Mouse (Mus musculus): ENCODE data around the gene Casq2. TPM values are rescaled to one million over a fixed set of nuclear protein-coding genes. Genes with fewer than 3 reads are reported as not detected.

Gene Casq2
- polyA plus RNA-seq, 1 experiment from 2014 or later, result 11.3 TPM

GRCm38 (mm10) chr3:102167555-102168210 is 81.5 kb downstream of the Casq2 start:
- ATAC-seq (ENCODE audit: insufficient number of reproducible peaks, insufficient read depth, low FRiP score, low TSS enrichment), result no peak
- Histone ChIP-seq H3K36me3 (peaks cover 16% of the 10 kb centered on the region), H3K27me3 (no peaks in the 10 kb centered on the region), H3K4me2 (replicated peaks) (no peak overlapping the region), H3K4me3 (no peak overlapping the region), H3K4me1 (peaks cover 24% of the 10 kb centered on the region), H3K9ac (no peak overlapping the region), H3K9me3 (no peaks in the 10 kb centered on the region), H3K27ac (no peak overlapping the region)
- 14% methylated on average over 10 of the region's 10 CpGs for WGBS

GRCm38 (mm10) chr3:102169197-102169905 is 83.1 kb downstream of the Casq2 start:
- no peak overlapping the region for H3K9ac ChIP-seq
- WGBS, result 70% methylated on average over 13 of the region's 13 CpGs
- no peaks in the 10 kb centered on the region for H3K27me3 ChIP-seq
- no peak overlapping the region for H3K4me2 ChIP-seq (replicated peaks)
- H3K36me3 ChIP-seq, result 0 out of 2 replicates have a peak, but pooled peaks cover 6% of the 10 kb centered on the region
- H3K4me3 ChIP-seq, result no peak overlapping the region
- peaks cover 24% of the 10 kb centered on the region for H3K4me1 ChIP-seq
- 0 out of 2 replicates have a peak overlapping the region, but pooled peaks have one; percentile 4 for H3K27ac ChIP-seq
- ATAC-seq (ENCODE audit: insufficient number of reproducible peaks, insufficient read depth, low FRiP score, low TSS enrichment), result no peak; the same call in 1 of the 2 replicates
- H3K9me3 ChIP-seq, result no peaks in the 10 kb centered on the region

GRCm38 (mm10) chr3:102174118-102174865 is 88.1 kb downstream of the Casq2 start:
- ATAC-seq (ENCODE audit: insufficient number of reproducible peaks, insufficient read depth, low FRiP score, low TSS enrichment), result no peak
- Histone ChIP-seq H3K4me3 (no peak overlapping the region), H3K36me3 (no peaks in the 10 kb centered on the region)

GRCm38 (mm10) chr3:102175701-102176100 is 89.5 kb downstream of the Casq2 start:
- H3K4me2 ChIP-seq (replicated peaks), result no peak overlapping the region
- 83% methylated on average over 17 of the region's 18 CpGs for WGBS
- peak overlapping the region; percentile 7; the same call in 1 of the 2 replicates for H3K27ac ChIP-seq
- peaks cover 5% of the 10 kb centered on the region; the same call in 1 of the 2 replicates for H3K4me1 ChIP-seq
- ATAC-seq (ENCODE audit: insufficient number of reproducible peaks, insufficient read depth, low FRiP score, low TSS enrichment), result no peak
- no peaks in the 10 kb centered on the region for H3K9me3 ChIP-seq
- H3K4me3 ChIP-seq, result no peak overlapping the region
- no peak overlapping the region for H3K9ac ChIP-seq
- no peaks in the 10 kb centered on the region for H3K36me3 ChIP-seq
- H3K27me3 ChIP-seq, result no peaks in the 10 kb centered on the region

More at GRCm38 (mm10) chr3:102174118-102174865, 88.1 kb downstream of the Casq2 start:
- H3K27ac ChIP-seq, result no peak overlapping the region
- no peaks in the 10 kb centered on the region for H3K27me3 ChIP-seq
- H3K9ac ChIP-seq, result no peak overlapping the region
- no peak overlapping the region for H3K4me2 ChIP-seq (replicated peaks)
- peaks cover 12% of the 10 kb centered on the region for H3K4me1 ChIP-seq
- no peaks in the 10 kb centered on the region for H3K9me3 ChIP-seq
- WGBS, result 78% methylated on average over 8 of the region's 8 CpGs

DNA sequence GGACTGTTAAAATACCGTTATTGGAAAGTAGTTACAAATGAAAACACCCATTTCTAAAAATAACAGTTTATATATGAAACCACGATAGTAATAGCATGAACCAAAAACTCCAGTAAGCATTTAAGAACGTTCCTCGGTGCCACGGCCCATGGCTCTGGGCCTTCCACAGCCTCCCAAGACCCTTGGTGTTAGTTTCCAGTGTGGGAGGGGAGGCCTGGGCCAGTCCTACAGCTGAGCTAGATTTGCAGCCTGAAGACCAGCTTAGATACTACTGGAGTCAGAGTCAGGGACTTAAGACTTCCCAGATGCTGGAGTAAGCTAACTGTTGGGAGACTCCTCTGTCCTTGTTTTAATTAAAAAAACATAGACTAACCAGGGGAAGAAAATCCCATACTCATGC is 89.9 kb downstream of the Casq2 start:
- H3K4me1 ChIP-seq, result peaks cover 5% of the 10 kb centered on the region; the same call in 1 of the 2 replicates
- ATAC-seq (ENCODE audit: insufficient number of reproducible peaks, insufficient read depth, low FRiP score, low TSS enrichment), result no peak
- no peak overlapping the region for H3K9ac ChIP-seq
- no peaks in the 10 kb centered on the region for H3K9me3 ChIP-seq
- 59% methylated on average over 5 of the region's 5 CpGs for WGBS
- no peaks in the 10 kb centered on the region for H3K27me3 ChIP-seq
- H3K4me2 ChIP-seq (replicated peaks), result no peak overlapping the region
- H3K36me3 ChIP-seq, result no peaks in the 10 kb centered on the region
- H3K27ac ChIP-seq, result peak overlapping the region; percentile 25; the same call in 1 of the 2 replicates
- no peak overlapping the region for H3K4me3 ChIP-seq

DNA sequence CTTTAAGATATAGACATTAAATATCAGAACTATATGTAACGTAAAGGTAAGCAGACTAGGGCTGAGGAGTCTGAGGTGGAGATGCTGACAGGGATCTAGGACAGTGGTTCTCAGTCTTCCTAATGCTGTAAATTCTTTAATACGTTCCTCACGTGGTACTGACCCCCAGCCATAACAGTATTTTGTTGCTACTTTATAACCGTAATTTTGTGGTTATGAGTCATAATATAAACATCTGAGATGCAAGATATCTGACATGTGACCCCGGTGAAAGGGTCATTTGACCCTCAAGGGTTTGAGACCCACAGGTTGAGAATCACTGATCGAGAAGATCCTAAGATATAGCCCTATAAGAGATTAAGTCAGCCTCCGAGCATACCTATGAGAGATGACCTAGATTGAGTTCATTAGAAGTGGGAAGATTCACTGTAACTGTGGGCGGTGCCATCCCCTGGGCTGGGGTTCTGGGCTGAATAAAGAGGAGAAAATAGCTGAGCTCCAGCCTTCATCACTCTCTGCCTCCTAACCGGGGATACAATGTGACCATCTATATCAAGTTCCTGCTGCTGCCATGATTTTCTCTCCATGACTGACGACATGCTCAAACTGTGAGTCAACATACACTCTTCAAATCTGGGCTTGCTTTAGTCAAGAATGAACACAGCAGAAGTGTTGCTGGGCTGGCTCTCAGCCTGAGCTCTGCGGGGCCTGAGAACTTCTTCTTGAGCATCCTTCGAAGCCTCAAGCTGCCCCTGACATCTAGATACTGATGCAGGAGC is 91.8 kb downstream of the Casq2 start:
- H3K9me3 ChIP-seq, result no peaks in the 10 kb centered on the region
- WGBS, result 92% methylated on average over 12 of the region's 12 CpGs
- H3K4me3 ChIP-seq, result no peak overlapping the region
- H3K4me1 ChIP-seq, result peaks cover 5% of the 10 kb centered on the region; the same call in 1 of the 2 replicates
- no peak for ATAC-seq (ENCODE audit: insufficient number of reproducible peaks, insufficient read depth, low FRiP score, low TSS enrichment)
- H3K4me2 ChIP-seq (replicated peaks), result no peak overlapping the region
- no peak overlapping the region for H3K27ac ChIP-seq
- no peak overlapping the region for H3K9ac ChIP-seq
- no peaks in the 10 kb centered on the region for H3K27me3 ChIP-seq
- H3K36me3 ChIP-seq, result peaks cover 5% of the 10 kb centered on the region; the same call in 1 of the 2 replicates

- Histone ChIP-seq H3K9me3 (no peaks in the 10 kb centered on the region), H3K4me1 (peaks cover 13% of the 10 kb centered on the region; the same call in 1 of the 2 replicates), H3K27me3 (no peaks in the 10 kb centered on the region), H3K4me3 (no peak overlapping the region), H3K9ac (no peak overlapping the region), H3K27ac (no peak overlapping the region), H3K4me2 (replicated peaks) (no peak overlapping the region), H3K36me3 (peaks cover 8% of the 10 kb centered on the region; the same call in 1 of the 2 replicates)
- no peak for ATAC-seq (ENCODE audit: insufficient number of reproducible peaks, insufficient read depth, low FRiP score, low TSS enrichment)
- WGBS, result 72% methylated on average over 4 of the region's 4 CpGs
These were observed 93.7 kb downstream of the Casq2 start for GRCm38 (mm10) chr3:102179869-102180268.

GRCm38 (mm10) chr3:102180746-102181145 is 94.5 kb downstream of the Casq2 start:
- H3K4me3 ChIP-seq, result no peak overlapping the region
- peaks cover 14% of the 10 kb centered on the region; the same call in 1 of the 2 replicates for H3K4me1 ChIP-seq
- H3K9ac ChIP-seq, result no peak overlapping the region
- H3K27me3 ChIP-seq, result no peaks in the 10 kb centered on the region
- peaks cover 8% of the 10 kb centered on the region; the same call in 1 of the 2 replicates for H3K36me3 ChIP-seq
- ATAC-seq (ENCODE audit: insufficient number of reproducible peaks, insufficient read depth, low FRiP score, low TSS enrichment), result no peak
- H3K9me3 ChIP-seq, result no peaks in the 10 kb centered on the region
- no peak overlapping the region for H3K27ac ChIP-seq
- no peak overlapping the region for H3K4me2 ChIP-seq (replicated peaks)
- 84% methylated on average over 7 of the region's 7 CpGs for WGBS

GRCm38 (mm10) chr3:102181191-102181590 is 95.0 kb downstream of the Casq2 start:
- H3K4me1 ChIP-seq, result peaks cover 12% of the 10 kb centered on the region; the same call in 1 of the 2 replicates
- H3K4me2 ChIP-seq (replicated peaks), result no peak overlapping the region
- ATAC-seq (ENCODE audit: insufficient number of reproducible peaks, insufficient read depth, low FRiP score, low TSS enrichment), result no peak
- H3K9me3 ChIP-seq, result no peaks in the 10 kb centered on the region
- H3K36me3 ChIP-seq, result peaks cover 8% of the 10 kb centered on the region; the same call in 1 of the 2 replicates
- H3K27ac ChIP-seq, result no peak overlapping the region
- H3K27me3 ChIP-seq, result no peaks in the 10 kb centered on the region
- no peak overlapping the region for H3K9ac ChIP-seq
- H3K4me3 ChIP-seq, result no peak overlapping the region
- WGBS, result 94% methylated on average over 4 of the region's 4 CpGs

GRCm38 (mm10) chr3:102182601-102183000 is 96.4 kb downstream of the Casq2 start:
- Histone ChIP-seq H3K27me3 (no peaks in the 10 kb centered on the region), H3K4me2 (replicated peaks) (no peak overlapping the region), H3K4me1 (peaks cover 16% of the 10 kb centered on the region), H3K36me3 (peaks cover 8% of the 10 kb centered on the region; the same call in 1 of the 2 replicates), H3K4me3 (no peak overlapping the region), H3K9ac (no peak overlapping the region), H3K9me3 (no peaks in the 10 kb centered on the region), H3K27ac (no peak overlapping the region)
- ATAC-seq (ENCODE audit: insufficient number of reproducible peaks, insufficient read depth, low FRiP score, low TSS enrichment), result no peak
- WGBS, result 87% methylated on average over 2 of the region's 2 CpGs

- H3K4me2 ChIP-seq (replicated peaks), result no peak overlapping the region
- ATAC-seq (ENCODE audit: insufficient number of reproducible peaks, insufficient read depth, low FRiP score, low TSS enrichment), result no peak
- H3K4me1 ChIP-seq, result peaks cover 28% of the 10 kb centered on the region
- H3K36me3 ChIP-seq, result peaks cover 14% of the 10 kb centered on the region
- no peak overlapping the region for H3K4me3 ChIP-seq
- no peak overlapping the region for H3K9ac ChIP-seq
- H3K27ac ChIP-seq, result no peak overlapping the region
- 45% methylated on average over 5 of the region's 5 CpGs for WGBS
- H3K27me3 ChIP-seq, result no peaks in the 10 kb centered on the region
- H3K9me3 ChIP-seq, result no peaks in the 10 kb centered on the region
These were observed 98.5 kb downstream of the Casq2 start for GRCm38 (mm10) chr3:102184721-102185120.
